Mouse (Mus musculus): ENCODE measurements around the gene Mug1. TPM values are rescaled to one million over a fixed set of nuclear protein-coding genes. Genes with fewer than 3 reads are reported as not detected.
"Not testable (repeated sequence)": the region's sequence is repeated elsewhere in the genome, so short reads cannot be mapped to it uniquely, and the experiment has no call there.

Mug1 gene
- total RNA-seq (2014; fragmentation: Nextera tagmentation) = not detected in 2 replicates
- total RNA-seq (2017) = not detected in 2 replicates

DNA sequence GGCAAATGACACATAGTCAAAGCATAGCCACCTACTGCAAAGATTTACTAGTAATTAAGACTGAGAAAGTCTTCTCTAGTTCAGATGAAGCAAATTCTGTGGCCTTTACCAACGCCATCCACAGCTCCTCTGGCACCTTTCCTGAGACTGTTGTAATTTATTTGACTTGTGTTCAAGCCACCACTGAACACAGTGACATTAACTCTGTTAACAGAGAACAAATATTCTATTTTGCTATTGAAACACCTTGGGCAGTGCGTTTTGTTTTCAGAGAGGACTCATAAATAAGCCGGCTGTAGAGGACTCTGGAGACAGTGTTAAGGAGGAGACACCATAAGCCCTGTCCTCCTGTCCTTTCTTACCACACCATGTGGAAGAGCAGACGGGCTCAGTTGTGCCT lies at the start of gene Mug1:
Gene Mug1, plus strand, starts transcription at position 271 of the 400 bp plus-strand sequence.
- not testable (repeated sequence) for ATAC-seq (replicated peaks; ENCODE audit: low FRiP score, low TSS enrichment, poor library complexity, severe bottlenecking)

DNA sequence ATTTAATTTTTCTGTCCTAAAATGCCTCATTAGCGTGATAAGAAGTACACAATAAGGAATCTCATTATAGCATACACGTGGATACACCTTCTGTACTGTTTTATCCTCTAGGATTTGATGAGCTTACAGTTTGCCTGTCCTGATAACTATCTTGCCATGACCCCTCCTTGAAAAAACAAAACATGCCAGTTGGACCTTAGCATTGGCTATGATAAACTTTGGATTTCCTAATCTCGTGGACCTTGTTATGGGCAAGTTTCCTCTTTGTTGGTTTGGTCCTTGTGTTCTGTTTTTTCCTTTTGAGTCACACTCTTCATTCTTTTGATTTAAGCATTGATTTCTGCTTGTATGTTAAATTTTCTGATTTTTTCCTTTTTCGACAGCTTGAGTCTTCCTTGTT lies 10.3 kb upstream of the Mug1 start:
- ATAC-seq (replicated peaks; ENCODE audit: low FRiP score, low TSS enrichment, poor library complexity, severe bottlenecking) = no peak

DNA sequence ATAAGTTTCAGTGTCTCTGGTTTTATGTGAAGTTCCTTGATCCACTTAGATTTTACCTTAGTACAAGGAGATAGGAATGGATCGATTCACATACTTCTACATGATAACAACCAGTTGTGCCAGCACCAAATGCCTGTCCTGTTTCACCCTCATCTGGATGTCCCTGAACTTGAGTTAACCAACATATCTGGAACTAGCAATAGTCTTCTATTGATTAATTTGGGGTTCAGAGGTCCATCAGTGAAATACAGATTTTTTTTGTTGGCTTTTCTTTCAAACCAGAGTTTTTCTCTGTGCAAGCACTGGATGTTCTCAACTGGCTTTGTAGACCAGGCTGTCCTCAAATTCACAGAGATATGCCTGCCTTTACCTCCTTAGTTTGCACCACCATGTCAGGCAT lies 2.0 kb upstream of the Mug1 start:
- no peak for ATAC-seq (replicated peaks; ENCODE audit: low FRiP score, low TSS enrichment, poor library complexity, severe bottlenecking)

DNA sequence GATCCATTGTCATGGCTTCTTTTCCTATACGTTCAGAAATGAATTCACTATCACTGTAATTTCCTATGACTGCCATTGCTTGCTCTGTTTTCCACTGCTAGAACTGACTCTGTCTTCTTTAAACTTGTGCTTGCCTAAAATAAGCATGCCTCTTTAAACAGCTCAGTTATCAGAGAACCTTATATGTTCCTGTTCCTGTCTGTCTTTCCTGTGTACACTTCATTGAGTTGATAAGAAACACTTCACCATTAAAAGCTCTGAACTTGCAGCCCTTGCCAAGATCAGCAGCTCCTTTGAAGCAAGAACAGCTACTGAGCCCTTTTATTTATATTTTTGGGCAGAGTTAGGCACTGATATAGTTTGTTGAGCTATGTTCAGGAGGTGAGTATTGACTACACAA lies 10.0 kb downstream of the Mug1 start:
- ATAC-seq (replicated peaks; ENCODE audit: low FRiP score, low TSS enrichment, poor library complexity, severe bottlenecking) = no peak

Other genes with a start within 250 kb of the Mug1 start
- gene A2m, start 203.2 kb upstream of the Mug1 start, total RNA-seq (2014; fragmentation: Nextera tagmentation) = not detected in 2 replicates
- gene A2m, start 203.2 kb upstream of the Mug1 start, total RNA-seq (2017) = not detected in 2 replicates
- gene Gm7298, start 105.6 kb upstream of the Mug1 start, total RNA-seq (2014; fragmentation: Nextera tagmentation) = not detected in 2 replicates
- gene Gm7298, start 105.6 kb upstream of the Mug1 start, total RNA-seq (2017) = not detected in 2 replicates
- gene Mug2, start 168.2 kb downstream of the Mug1 start, total RNA-seq (2014; fragmentation: Nextera tagmentation) = not detected in 2 replicates
- gene Mug2, start 168.2 kb downstream of the Mug1 start, total RNA-seq (2017) = not detected in 2 replicates